Mouse (Mus musculus): ENCODE results near the gene Prom2. TPM values are rescaled to one million over a fixed set of nuclear protein-coding genes. Genes with fewer than 3 reads are reported as not detected.
A peak's percentile ranks its signal among the peaks of the same experiment; 100 is the strongest.

Gene Prom2
- polyA plus RNA-seq (2012; rRNA removed): 0.09 and 20.7 TPM in 2 replicates

- Histone ChIP-seq H3K27ac (ENCODE audit: control insufficient read depth, insufficient read depth, low read depth, low read length) (no peak within 1 kb of the TSS), H3K36me3 (ENCODE audit: control insufficient read depth, insufficient read depth, low read length) (no peaks in the 10 kb centered on the region), H3K27me3 (ENCODE audit: control insufficient read depth, insufficient read depth, low read length) (no peaks in the 10 kb centered on the region), H3K4me1 (ENCODE audit: control insufficient read depth, insufficient read depth, low read length) (peaks cover 8% of the 10 kb centered on the region), H3K4me3 (ENCODE audit: control insufficient read depth, low read depth, low read length) (no peak within 1 kb of the TSS)
- TF ChIP-seq CTCF (IDR thresholded peaks at IDR 0.05; ENCODE audit: control insufficient read depth, insufficient read depth, insufficient replicate concordance, low read depth, low read length) (no peak), POLR2A (IDR thresholded peaks at IDR 0.05; ENCODE audit: control insufficient read depth, low read depth, low read length) (no peak)
Measured at GRCm38 (mm10) chr2:127541185-127541584, at the start of gene Prom2. Prom2 (minus strand) TSS chr2:127541467.

GRCm38 (mm10) chr2:127590840-127591239 is 49.6 kb upstream of the Prom2 start:
- TF ChIP-seq POLR2A (IDR thresholded peaks at IDR 0.05; ENCODE audit: control insufficient read depth, low read depth, low read length): no peak
- peaks cover 10% of the 10 kb centered on the region for H3K4me1 ChIP-seq (ENCODE audit: control insufficient read depth, insufficient read depth, low read length)
- no peaks in the 10 kb centered on the region for H3K36me3 ChIP-seq (ENCODE audit: control insufficient read depth, insufficient read depth, low read length)
- no peaks in the 10 kb centered on the region for H3K27me3 ChIP-seq (ENCODE audit: control insufficient read depth, insufficient read depth, low read length)
- no peak overlapping the region for H3K27ac ChIP-seq (ENCODE audit: control insufficient read depth, insufficient read depth, low read depth, low read length)
- peak overlapping the region; percentile 51 for H3K4me3 ChIP-seq (ENCODE audit: control insufficient read depth, low read depth, low read length)

GRCm38 (mm10) chr2:127590204-127590603 is 48.9 kb upstream of the Prom2 start:
- Histone ChIP-seq H3K4me3 (ENCODE audit: control insufficient read depth, low read depth, low read length) (peak overlapping the region; percentile 81), H3K27ac (ENCODE audit: control insufficient read depth, insufficient read depth, low read depth, low read length) (no peak overlapping the region), H3K36me3 (ENCODE audit: control insufficient read depth, insufficient read depth, low read length) (no peaks in the 10 kb centered on the region), H3K4me1 (ENCODE audit: control insufficient read depth, insufficient read depth, low read length) (peaks cover 10% of the 10 kb centered on the region), H3K27me3 (ENCODE audit: control insufficient read depth, insufficient read depth, low read length) (no peaks in the 10 kb centered on the region)
- no peak for TF ChIP-seq POLR2A (IDR thresholded peaks at IDR 0.05; ENCODE audit: control insufficient read depth, low read depth, low read length)
- TF ChIP-seq CTCF (IDR thresholded peaks at IDR 0.05; ENCODE audit: control insufficient read depth, insufficient read depth, insufficient replicate concordance, low read depth, low read length): no peak

GRCm38 (mm10) chr2:127588897-127589296 is 47.6 kb upstream of the Prom2 start:
- no peaks in the 10 kb centered on the region for H3K27me3 ChIP-seq (ENCODE audit: control insufficient read depth, insufficient read depth, low read length)
- no peak overlapping the region for H3K27ac ChIP-seq (ENCODE audit: control insufficient read depth, insufficient read depth, low read depth, low read length)
- H3K4me1 ChIP-seq (ENCODE audit: control insufficient read depth, insufficient read depth, low read length): peaks cover 10% of the 10 kb centered on the region
- H3K36me3 ChIP-seq (ENCODE audit: control insufficient read depth, insufficient read depth, low read length): no peaks in the 10 kb centered on the region
- H3K4me3 ChIP-seq (ENCODE audit: control insufficient read depth, low read depth, low read length): no peak overlapping the region
- TF ChIP-seq POLR2A (IDR thresholded peaks at IDR 0.05; ENCODE audit: control insufficient read depth, low read depth, low read length) (no peak), CTCF (IDR thresholded peaks at IDR 0.05; ENCODE audit: control insufficient read depth, insufficient read depth, insufficient replicate concordance, low read depth, low read length) (no peak)

GRCm38 (mm10) chr2:127587514-127587844 is 46.2 kb upstream of the Prom2 start:
- Histone ChIP-seq H3K27me3 (ENCODE audit: control insufficient read depth, insufficient read depth, low read length) (no peaks in the 10 kb centered on the region), H3K4me1 (ENCODE audit: control insufficient read depth, insufficient read depth, low read length) (peaks cover 12% of the 10 kb centered on the region), H3K36me3 (ENCODE audit: control insufficient read depth, insufficient read depth, low read length) (no peaks in the 10 kb centered on the region), H3K4me3 (ENCODE audit: control insufficient read depth, low read depth, low read length) (peak overlapping the region; percentile 95), H3K27ac (ENCODE audit: control insufficient read depth, insufficient read depth, low read depth, low read length) (peak overlapping the region; percentile 97)
- TF ChIP-seq POLR2A (IDR thresholded peaks at IDR 0.05; ENCODE audit: control insufficient read depth, low read depth, low read length) (no peak), CTCF (IDR thresholded peaks at IDR 0.05; ENCODE audit: control insufficient read depth, insufficient read depth, insufficient replicate concordance, low read depth, low read length) (no peak)

- Histone ChIP-seq H3K27ac (ENCODE audit: control insufficient read depth, insufficient read depth, low read depth, low read length) (peak within 1 kb of the TSS; percentile 97), H3K4me1 (ENCODE audit: control insufficient read depth, insufficient read depth, low read length) (peaks cover 12% of the 10 kb centered on the region), H3K27me3 (ENCODE audit: control insufficient read depth, insufficient read depth, low read length) (no peaks in the 10 kb centered on the region), H3K36me3 (ENCODE audit: control insufficient read depth, insufficient read depth, low read length) (no peaks in the 10 kb centered on the region), H3K4me3 (ENCODE audit: control insufficient read depth, low read depth, low read length) (peak within 1 kb of the TSS; percentile 95)
- no peak for TF ChIP-seq CTCF (IDR thresholded peaks at IDR 0.05; ENCODE audit: control insufficient read depth, insufficient read depth, insufficient replicate concordance, low read depth, low read length)
- TF ChIP-seq POLR2A (IDR thresholded peaks at IDR 0.05; ENCODE audit: control insufficient read depth, low read depth, low read length): peak; percentile 60; the same call in 1 of the 2 replicates
Measured at GRCm38 (mm10) chr2:127586694-127587513, 45.6 kb upstream of the Prom2 start, which contains the start of the genes Zfp661 and Mrps5. Zfp661 (minus strand) TSS chr2:127587094. Mrps5 (plus strand) TSS chr2:127587222.

- Histone ChIP-seq H3K4me3 (ENCODE audit: control insufficient read depth, low read depth, low read length) (peak overlapping the region; percentile 88), H3K27me3 (ENCODE audit: control insufficient read depth, insufficient read depth, low read length) (no peaks in the 10 kb centered on the region), H3K27ac (ENCODE audit: control insufficient read depth, insufficient read depth, low read depth, low read length) (no peak overlapping the region), H3K36me3 (ENCODE audit: control insufficient read depth, insufficient read depth, low read length) (no peaks in the 10 kb centered on the region), H3K4me1 (ENCODE audit: control insufficient read depth, insufficient read depth, low read length) (peaks cover 8% of the 10 kb centered on the region)
- peak; percentile 57; the same call in 1 of the 2 replicates for TF ChIP-seq POLR2A (IDR thresholded peaks at IDR 0.05; ENCODE audit: control insufficient read depth, low read depth, low read length)
- no peak for TF ChIP-seq CTCF (IDR thresholded peaks at IDR 0.05; ENCODE audit: control insufficient read depth, insufficient read depth, insufficient replicate concordance, low read depth, low read length)
Measured at GRCm38 (mm10) chr2:127584436-127584858, 43.2 kb upstream of the Prom2 start.

All from testis, adult 2 months (tissue).